Mouse (Mus musculus): ENCODE data around the gene Inhbb.

Gene Inhbb

DNA sequence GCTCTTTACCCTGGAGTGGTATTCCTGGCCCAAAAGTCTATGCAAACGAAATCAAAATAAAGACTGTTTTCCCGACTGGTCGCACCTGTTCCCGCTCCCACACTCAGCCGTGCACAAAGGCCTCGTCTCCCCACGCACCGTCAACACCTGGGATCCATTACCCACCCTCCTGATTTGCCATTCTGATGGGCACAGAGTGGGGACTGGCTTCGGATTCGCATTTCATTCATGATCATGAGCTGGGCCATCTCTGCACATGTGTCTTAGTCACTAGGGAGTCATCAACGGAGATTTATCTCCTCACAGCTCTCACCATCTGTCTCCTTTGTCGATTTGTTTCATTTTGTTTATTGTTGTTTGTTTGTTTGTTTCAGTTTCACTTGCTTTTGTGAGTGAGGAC lies 54.5 kb downstream of the Inhbb start:
- no peak for DNase-seq

DNA sequence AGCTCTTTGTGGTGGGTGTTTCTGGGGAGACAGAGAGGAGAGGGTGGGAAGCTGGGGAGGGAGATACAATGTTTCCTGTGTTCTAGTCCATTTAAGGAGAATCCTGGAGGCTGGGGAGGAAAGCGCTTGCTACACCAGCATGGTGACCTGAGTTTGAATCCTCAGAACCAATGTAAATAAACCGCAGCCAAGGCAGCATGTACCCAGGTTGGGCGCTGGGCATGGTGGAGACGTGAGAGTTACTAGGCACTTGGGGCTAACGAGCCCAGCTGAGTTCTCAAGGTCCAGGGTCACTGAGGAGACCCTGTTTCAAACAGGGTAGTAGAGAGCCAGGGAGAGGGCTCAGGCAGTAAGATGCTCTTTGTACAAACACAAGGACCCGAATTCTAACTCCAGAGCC lies 55.7 kb downstream of the Inhbb start:
- DNase-seq = no peak
